Mouse (Mus musculus) c-Kit-negative CD71-positive TER-119-positive erythroid progenitor cells, embryonic 14.5 days (primary cell): ENCODE measurements around the gene Cldn10.
A peak's percentile ranks its signal among the peaks of the same experiment; 100 is the strongest.

Experiments
- DNase-seq: peaks from one replicate; pipeline ENCODE4 v3.0.0-alpha.2; 2013; ENCODE audit warnings: low read depth, low spot score

Gene Cldn10

GRCm38 (mm10) chr14:118862253-118862652 is 74.5 kb downstream of the Cldn10 start:
- no peak for DNase-seq

GRCm38 (mm10) chr14:118864905-118865304 is 77.2 kb downstream of the Cldn10 start:
- DNase-seq, result no peak

GRCm38 (mm10) chr14:118866014-118866811 is 78.5 kb downstream of the Cldn10 start:
- DNase-seq, result no peak

GRCm38 (mm10) chr14:118867366-118867765 is 79.7 kb downstream of the Cldn10 start:
- no peak for DNase-seq

GRCm38 (mm10) chr14:118868102-118868724 is 80.5 kb downstream of the Cldn10 start:
- no peak for DNase-seq

GRCm38 (mm10) chr14:118869712-118870111 is 82.0 kb downstream of the Cldn10 start:
- peak; percentile 57 for DNase-seq

- DNase-seq, result no peak
Observed at GRCm38 (mm10) chr14:118874126-118874525, 86.4 kb downstream of the Cldn10 start.

- no peak for DNase-seq
Observed at GRCm38 (mm10) chr14:118874786-118875415, 87.2 kb downstream of the Cldn10 start.

- DNase-seq, result no peak
Observed at GRCm38 (mm10) chr14:118878346-118878910, 90.7 kb downstream of the Cldn10 start.

GRCm38 (mm10) chr14:118880696-118881095 is 93.0 kb downstream of the Cldn10 start:
- no peak for DNase-seq

- peak; percentile 32 for DNase-seq
Observed at GRCm38 (mm10) chr14:118883344-118884249, 95.9 kb downstream of the Cldn10 start.

GRCm38 (mm10) chr14:118884250-118884556 is 96.5 kb downstream of the Cldn10 start:
- DNase-seq, result no peak

- no peak for DNase-seq
Observed at GRCm38 (mm10) chr14:118890101-118890500, 102.4 kb downstream of the Cldn10 start.

GRCm38 (mm10) chr14:118895228-118895627 is 107.5 kb downstream of the Cldn10 start:
- no peak for DNase-seq

GRCm38 (mm10) chr14:118895655-118896054 is 107.9 kb downstream of the Cldn10 start:
- no peak for DNase-seq

GRCm38 (mm10) chr14:118899940-118900339 is 112.2 kb downstream of the Cldn10 start:
- no peak for DNase-seq

GRCm38 (mm10) chr14:118900911-118901310 is 113.2 kb downstream of the Cldn10 start:
- no peak for DNase-seq

GRCm38 (mm10) chr14:118903397-118903796 is 115.7 kb downstream of the Cldn10 start:
- DNase-seq, result no peak

GRCm38 (mm10) chr14:118903867-118904562 is 116.3 kb downstream of the Cldn10 start:
- DNase-seq, result no peak

GRCm38 (mm10) chr14:118907592-118907991 is 119.9 kb downstream of the Cldn10 start:
- DNase-seq, result no peak

GRCm38 (mm10) chr14:118909872-118910271 is 122.2 kb downstream of the Cldn10 start:
- DNase-seq, result no peak
